Mouse (Mus musculus) G1E (cell line): Measurements from ENCODE around the gene Hoxb1. TPM values are rescaled to one million over a fixed set of nuclear protein-coding genes. Genes with fewer than 3 reads are reported as not detected.

Experiments used
- ATAC-seq: 2 replicates; pipeline ENCODE4 v1.8.0; 2016; ENCODE audit warnings: mild to moderate bottlenecking; ENCODE audit not compliant: insufficient number of reproducible peaks, poor library complexity, low FRiP score, severe bottlenecking; ENCODE audit errors: extremely low read depth
- DNase-seq: peaks from one replicate; pipeline ENCODE4 v3.0.0; 2012; ENCODE audit warnings: low spot score
- H3K27me3 ChIP-seq: 2 replicates; pipeline ENCODE4 v1.6.1; 2012; ENCODE audit warnings: mild to moderate bottlenecking, low read length, inconsistent platforms; ENCODE audit not compliant: insufficient read depth
- H3K36me3 ChIP-seq: replicated peaks from 2 replicates; pipeline ENCODE3; 2012; ENCODE audit warnings: mild to moderate bottlenecking, inconsistent platforms
- H3K4me1 ChIP-seq: 2 replicates; pipeline ENCODE4 v1.6.1; 2012; ENCODE audit warnings: low read depth, low read length, inconsistent platforms, mixed read lengths; ENCODE audit not compliant: insufficient read depth
- H3K4me3 ChIP-seq: 2 replicates; pipeline ENCODE4 v1.5.1; 2012; ENCODE audit warnings: low read depth, mild to moderate bottlenecking, inconsistent platforms, low read length, moderate library complexity, mixed read lengths
- H3K9me3 ChIP-seq: replicated peaks from 2 replicates; pipeline ENCODE4 v1.6.1; 2012; ENCODE audit warnings: inconsistent platforms
- CTCF ChIP-seq: IDR thresholded peaks from 2 replicates; pipeline ENCODE4 v1.5.1; 2012; ENCODE audit warnings: low read depth, low read length, inconsistent platforms, mixed read lengths
- GATA1 ChIP-seq: IDR thresholded peaks from 2 replicates; pipeline ENCODE4 v1.6.1; 2012; ENCODE audit warnings: borderline replicate concordance, low read length, inconsistent platforms, mixed read lengths
- GATA2 ChIP-seq: IDR thresholded peaks from 2 replicates; pipeline ENCODE4 v1.6.1; 2012; ENCODE audit warnings: low read depth, low read length, inconsistent platforms, borderline replicate concordance
- POLR2AphosphoS5 ChIP-seq: IDR thresholded peaks from 2 replicates; pipeline ENCODE4 v1.6.1; 2012; ENCODE audit warnings: low read depth, low read length, inconsistent platforms; ENCODE audit not compliant: insufficient replicate concordance
- TAL1 ChIP-seq: conservative IDR thresholded peaks from 2 replicates; pipeline ENCODE4 v1.6.1; 2012; ENCODE audit warnings: low read depth, low read length, inconsistent platforms, mixed read lengths
- polyA plus RNA-seq: library from polyadenylated mRNA; stranded (reverse); fragments of >175 nt; gene quantifications from 2 replicates; pipeline ENCODE4 v1.2.3, GENCODE M21; 2012
- total RNA-seq, 2 experiments: library from RNA; stranded (forward) in 1 of 2; stranded (reverse) in 1 of 2; fragments of 200-1000 nt in 1 of 2; fragments of >200 nt in 1 of 2; fragmentation: Nextera tagmentation in 1 of 2; gene quantifications; 2 replicates each; pipeline ENCODE4 v1.2.3; 2014 to 2017

Hoxb1 gene
- total and polyA plus RNA-seq, 3 experiments, result 0.11 TPM; not detected in 2

- Histone ChIP-seq H3K4me1 (no peaks in the 10 kb centered on the region), H3K9me3 (no peaks in the 10 kb centered on the region), H3K27me3 (peaks cover 26% of the 10 kb centered on the region), H3K36me3 (no peaks in the 10 kb centered on the region), H3K4me3 (no peak overlapping the region)
- DNase-seq, result no peak
- TF ChIP-seq POLR2AphosphoS5 (no peak), GATA1 (no peak), CTCF (no peak), TAL1 (no peak), GATA2 (no peak)
- ATAC-seq, result no peak
Observed at GRCm38 (mm10) chr11:96340698-96341365, 24.7 kb upstream of the Hoxb1 start.

- Histone ChIP-seq H3K9me3 (no peaks in the 10 kb centered on the region), H3K4me1 (no peaks in the 10 kb centered on the region), H3K36me3 (no peaks in the 10 kb centered on the region), H3K27me3 (peaks cover 30% of the 10 kb centered on the region), H3K4me3 (no peak overlapping the region)
- no peak for DNase-seq
- no peak for ATAC-seq
- no peak for TF ChIP-seq POLR2AphosphoS5
- no peak for TF ChIP-seq CTCF
- no peak for TF ChIP-seq GATA2
- no peak for TF ChIP-seq TAL1
- no peak for TF ChIP-seq GATA1
Observed at GRCm38 (mm10) chr11:96341701-96342575, 23.6 kb upstream of the Hoxb1 start.

DNA sequence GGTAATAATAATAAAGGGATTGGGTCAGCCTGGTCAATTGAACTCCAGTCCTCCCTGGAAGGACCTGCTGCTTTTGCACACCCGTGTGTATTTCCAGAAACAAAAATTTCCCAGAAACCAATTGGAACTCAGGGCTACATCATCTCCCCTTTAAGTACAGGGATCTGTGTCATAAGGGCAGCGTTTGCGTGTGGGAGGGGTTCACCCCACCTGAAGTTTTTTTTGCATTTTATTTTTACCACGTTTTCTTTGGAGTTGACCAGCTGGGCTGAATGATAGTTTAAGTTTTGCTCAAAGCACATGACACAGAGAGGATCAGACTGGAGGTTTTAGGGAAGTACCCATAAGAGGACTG lies 23.0 kb upstream of the Hoxb1 start:
- DNase-seq (no peak), ATAC-seq (no peak)
- Histone ChIP-seq H3K4me1 (no peaks in the 10 kb centered on the region), H3K36me3 (no peaks in the 10 kb centered on the region), H3K4me3 (no peak overlapping the region), H3K27me3 (peaks cover 30% of the 10 kb centered on the region), H3K9me3 (no peaks in the 10 kb centered on the region)
- TF ChIP-seq TAL1, result no peak
- no peak for TF ChIP-seq GATA2
- TF ChIP-seq GATA1, result no peak
- TF ChIP-seq POLR2AphosphoS5, result no peak
- TF ChIP-seq CTCF, result no peak

- H3K36me3 ChIP-seq, result no peaks in the 10 kb centered on the region
- DNase-seq, result no peak
- H3K27me3 ChIP-seq, result peaks cover 34% of the 10 kb centered on the region
- no peaks in the 10 kb centered on the region for H3K9me3 ChIP-seq
- ATAC-seq, result no peak
- no peaks in the 10 kb centered on the region for H3K4me1 ChIP-seq
- no peak overlapping the region for H3K4me3 ChIP-seq
- TF ChIP-seq POLR2AphosphoS5 (no peak), TAL1 (no peak), CTCF (no peak), GATA1 (no peak), GATA2 (no peak)
Observed at GRCm38 (mm10) chr11:96343206-96343745, 22.3 kb upstream of the Hoxb1 start.

DNA sequence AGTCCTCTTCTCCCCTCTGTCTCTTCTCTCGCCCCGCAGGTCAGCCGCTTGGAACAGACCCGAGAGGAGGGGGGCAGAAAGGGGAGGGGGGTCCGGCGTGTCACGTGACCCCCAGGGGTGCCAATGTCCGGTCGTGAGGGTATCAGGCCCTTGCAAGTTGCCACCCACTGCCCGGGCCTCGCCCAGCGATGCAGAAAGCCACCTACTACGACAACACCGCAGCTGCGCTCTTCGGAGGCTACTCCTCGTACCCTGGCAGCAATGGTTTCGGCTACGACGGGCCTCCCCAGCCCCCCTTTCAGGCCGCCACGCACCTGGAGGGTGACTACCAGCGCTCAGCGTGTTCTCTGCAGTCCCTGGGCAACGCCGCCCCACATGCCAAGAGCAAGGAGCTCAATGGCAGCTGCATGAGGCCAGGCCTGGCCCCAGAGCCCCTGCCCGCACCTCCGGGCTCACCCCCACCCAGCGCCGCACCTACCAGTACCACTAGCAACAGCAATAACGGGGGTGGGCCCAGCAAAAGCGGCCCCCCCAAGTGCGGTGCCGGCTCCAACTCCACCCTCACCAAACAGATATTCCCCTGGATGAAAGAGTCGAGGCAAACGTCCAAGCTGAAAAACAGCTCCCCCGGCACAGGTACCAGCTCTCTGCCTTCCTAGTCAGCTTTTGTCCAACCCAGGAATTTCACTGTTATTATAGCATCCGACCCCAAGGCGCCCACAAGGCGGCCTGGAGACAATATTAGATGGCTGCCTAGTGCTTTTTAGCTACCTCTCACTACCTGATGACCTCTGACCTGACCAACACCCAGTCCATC lies 21.3 kb upstream of the Hoxb1 start:
- Histone ChIP-seq H3K36me3 (no peaks in the 10 kb centered on the region), H3K9me3 (no peaks in the 10 kb centered on the region), H3K4me1 (no peaks in the 10 kb centered on the region), H3K4me3 (no peak overlapping the region), H3K27me3 (peaks cover 39% of the 10 kb centered on the region)
- DNase-seq, result no peak
- TF ChIP-seq TAL1 (no peak), GATA2 (no peak), CTCF (no peak), POLR2AphosphoS5 (no peak), GATA1 (no peak)
- ATAC-seq, result no peak
